Mouse (Mus musculus) embryonic facial prominence, embryonic 14.5 days (tissue): Measurements from ENCODE around the gene 4930550C14Rik. TPM values are rescaled to one million over a fixed set of nuclear protein-coding genes. Genes with fewer than 3 reads are reported as not detected.

Experiments used
- ATAC-seq: fragments of 200-750 bp; cut with Nextera tagmentation; 2 replicates; pipeline ENCODE4 v1.8.0; 2017; ENCODE audit warnings: low read depth, moderate number of reproducible peaks, moderate TSS enrichment
- DNase-seq: peaks from one replicate; pipeline ENCODE4 v3.0.0-alpha.2; 2015; ENCODE audit warnings: low spot score
- H3K27ac ChIP-seq: fragments of 300-500 bp; sonication (generic); replicated peaks from 2 replicates; pipeline ENCODE4 v1.5.1; 2014; ENCODE audit warnings: low read depth, mild to moderate bottlenecking, low read length, moderate library complexity
- H3K27me3 ChIP-seq: fragments of 300-500 bp; sonication (generic); replicated peaks from 2 replicates; pipeline ENCODE4 v1.6.1; 2014; ENCODE audit warnings: low read length; ENCODE audit not compliant: control insufficient read depth, insufficient read depth
- H3K36me3 ChIP-seq: fragments of 300-500 bp; sonication (generic); 2 replicates; pipeline ENCODE4 v1.6.1; 2014; ENCODE audit warnings: low read length, mixed read lengths; ENCODE audit not compliant: control insufficient read depth, insufficient read depth
- H3K4me1 ChIP-seq: fragments of 300-500 bp; sonication (generic); 2 replicates; pipeline ENCODE4 v1.6.1; 2014; ENCODE audit warnings: antibody characterized with exemption, low read length; ENCODE audit not compliant: control insufficient read depth, insufficient read depth
- H3K4me2 ChIP-seq: fragments of 300-500 bp; sonication (generic); 2 replicates; pipeline ENCODE4 v1.6.1; 2014; ENCODE audit warnings: low read depth, mild to moderate bottlenecking, low read length, moderate library complexity, mixed read lengths
- H3K4me3 ChIP-seq: fragments of 300-500 bp; sonication (generic); 2 replicates; pipeline ENCODE4 v1.5.1; 2014; ENCODE audit warnings: low read depth, mild to moderate bottlenecking, low read length
- H3K9ac ChIP-seq: fragments of 300-500 bp; sonication (generic); 2 replicates; pipeline ENCODE4 v1.6.1; 2014; ENCODE audit warnings: low read depth, mild to moderate bottlenecking, low read length, moderate library complexity, mixed read lengths
- H3K9me3 ChIP-seq: fragments of 300-500 bp; sonication (generic); 2 replicates; pipeline ENCODE4 v1.6.1; 2016; ENCODE audit warnings: low read length; ENCODE audit not compliant: control insufficient read depth
- whole genome bisulfite sequencing: fragments of 180-500 bp; shearing (Covaris S2); extraction: QIAGEN DNeasy Blood & Tissue Kit; methylation state at CpG from one replicate; pipeline ENCODE4 v1.1.7; 2014; 5-methylcytosine and 5-hydroxymethylcytosine counted together
- polyA plus RNA-seq: library from polyadenylated mRNA; unstranded; fragments of >200 nt; fragmentation: Nextera tagmentation; extraction: Ambion mirVana; gene quantifications from 2 replicates; pipeline ENCODE4 v1.2.1, GENCODE M21; 2014

Gene 4930550C14Rik
- polyA plus RNA-seq, 1 experiment from 2014 or later, result 1.3 TPM

GRCm38 (mm10) chr9:53398388-53398700 lies 3.8 kb upstream of the 4930550C14Rik start:
- Histone ChIP-seq H3K27me3 (no peaks in the 10 kb centered on the region), H3K4me3 (no peak overlapping the region)
- WGBS, result 15% methylated on average over 5 of the region's 5 CpGs

GRCm38 (mm10) chr9:53399537-53399936 lies 2.6 kb upstream of the 4930550C14Rik start:
- Histone ChIP-seq H3K4me1 (peaks cover 9% of the 10 kb centered on the region; the same call in 1 of the 2 replicates), H3K27ac (no peak overlapping the region), H3K9ac (no peak overlapping the region), H3K27me3 (no peaks in the 10 kb centered on the region), H3K4me2 (no peak overlapping the region), H3K9me3 (no peaks in the 10 kb centered on the region), H3K4me3 (no peak overlapping the region), H3K36me3 (peaks cover 12% of the 10 kb centered on the region)
- 90% methylated on average over 8 of the region's 8 CpGs for WGBS
- DNase-seq (no peak), ATAC-seq (no peak)

More at GRCm38 (mm10) chr9:53398388-53398700, 3.8 kb upstream of the 4930550C14Rik start:
- peaks cover 12% of the 10 kb centered on the region for H3K36me3 ChIP-seq
- ATAC-seq, result no peak
- no peak overlapping the region for H3K4me2 ChIP-seq
- no peak overlapping the region for H3K9ac ChIP-seq
- H3K4me1 ChIP-seq, result peaks cover 9% of the 10 kb centered on the region; the same call in 1 of the 2 replicates
- no peaks in the 10 kb centered on the region for H3K9me3 ChIP-seq
- H3K27ac ChIP-seq, result no peak overlapping the region
- peak; percentile 34 for DNase-seq

GRCm38 (mm10) chr9:53400696-53401095 lies 1.4 kb upstream of the 4930550C14Rik start:
- 81% methylated on average over 4 of the region's 4 CpGs for WGBS
- Histone ChIP-seq H3K4me1 (peaks cover 10% of the 10 kb centered on the region; the same call in 1 of the 2 replicates), H3K4me2 (no peak overlapping the region), H3K9ac (no peak overlapping the region), H3K27me3 (no peaks in the 10 kb centered on the region), H3K27ac (no peak overlapping the region), H3K36me3 (peaks cover 12% of the 10 kb centered on the region), H3K4me3 (no peak overlapping the region), H3K9me3 (no peaks in the 10 kb centered on the region)
- DNase-seq, result no peak
- no peak for ATAC-seq

- Histone ChIP-seq H3K36me3 (peaks cover 10% of the 10 kb centered on the region), H3K4me3 (no peak overlapping the region), H3K27ac (no peak overlapping the region), H3K4me1 (peaks cover 12% of the 10 kb centered on the region; the same call in 1 of the 2 replicates), H3K4me2 (no peak overlapping the region), H3K9ac (no peak overlapping the region), H3K9me3 (no peaks in the 10 kb centered on the region), H3K27me3 (no peaks in the 10 kb centered on the region)
- DNase-seq (no peak), ATAC-seq (no peak)
- 79% methylated on average over 8 of the region's 8 CpGs for WGBS
Observed at GRCm38 (mm10) chr9:53401146-53401545, 979 bp upstream of the 4930550C14Rik start.

- peak overlapping the region; percentile 44 for H3K4me2 ChIP-seq
- ATAC-seq (peak; percentile 20), DNase-seq (peak; percentile 44)
- peak overlapping the region; percentile 67 for H3K27ac ChIP-seq
- H3K36me3 ChIP-seq, result peaks cover under 1% of the 10 kb centered on the region; the same call in 1 of the 2 replicates
- H3K27me3 ChIP-seq, result no peaks in the 10 kb centered on the region
- no peaks in the 10 kb centered on the region for H3K9me3 ChIP-seq
- WGBS, result 53% methylated on average over 8 of the region's 8 CpGs
- H3K4me1 ChIP-seq, result peaks cover 12% of the 10 kb centered on the region; the same call in 1 of the 2 replicates
- H3K4me3 ChIP-seq, result no peak overlapping the region
- H3K9ac ChIP-seq, result no peak overlapping the region
Observed at GRCm38 (mm10) chr9:53402991-53403390, 866 bp downstream of the 4930550C14Rik start.

GRCm38 (mm10) chr9:53404050-53404752 lies 2.1 kb downstream of the 4930550C14Rik start:
- H3K9me3 ChIP-seq, result no peaks in the 10 kb centered on the region
- no peak overlapping the region for H3K27ac ChIP-seq
- H3K4me3 ChIP-seq, result no peak overlapping the region
- H3K9ac ChIP-seq, result no peak overlapping the region
- no peak overlapping the region for H3K4me2 ChIP-seq
- ATAC-seq (no peak), DNase-seq (peak; percentile 16)
- peaks cover 12% of the 10 kb centered on the region; the same call in 1 of the 2 replicates for H3K4me1 ChIP-seq
- WGBS, result 87% methylated on average over 6 of the region's 6 CpGs
- no peaks in the 10 kb centered on the region for H3K36me3 ChIP-seq
- no peaks in the 10 kb centered on the region for H3K27me3 ChIP-seq

GRCm38 (mm10) chr9:53404753-53405722 lies 2.9 kb downstream of the 4930550C14Rik start:
- Histone ChIP-seq H3K4me1 (peaks cover 12% of the 10 kb centered on the region; the same call in 1 of the 2 replicates), H3K27me3 (no peaks in the 10 kb centered on the region), H3K36me3 (no peaks in the 10 kb centered on the region), H3K4me2 (peak overlapping the region; percentile 59), H3K9me3 (no peaks in the 10 kb centered on the region), H3K27ac (peak overlapping the region; percentile 69), H3K9ac (peak overlapping the region; percentile 52), H3K4me3 (peak overlapping the region; percentile 36)
- ATAC-seq (peak; percentile 87), DNase-seq (peak; percentile 95)
- 24% methylated on average over 21 of the region's 21 CpGs for WGBS

GRCm38 (mm10) chr9:53408548-53408947 lies 6.4 kb downstream of the 4930550C14Rik start:
- no peaks in the 10 kb centered on the region for H3K9me3 ChIP-seq
- H3K27me3 ChIP-seq, result no peaks in the 10 kb centered on the region
- no peak overlapping the region for H3K4me2 ChIP-seq
- 78% methylated on average over 4 of the region's 4 CpGs for WGBS
- ATAC-seq (no peak), DNase-seq (no peak)
- H3K9ac ChIP-seq, result no peak overlapping the region
- peaks cover 3% of the 10 kb centered on the region; the same call in 1 of the 2 replicates for H3K4me1 ChIP-seq
- no peaks in the 10 kb centered on the region for H3K36me3 ChIP-seq
- H3K27ac ChIP-seq, result no peak overlapping the region
- H3K4me3 ChIP-seq, result no peak overlapping the region
